Mouse (Mus musculus): ENCODE data around the gene Ccnt1. TPM values are rescaled to one million over a fixed set of nuclear protein-coding genes. Genes with fewer than 3 reads are reported as not detected.
A peak's percentile ranks its signal among the peaks of the same experiment; 100 is the strongest.

Gene Ccnt1
- polyA plus RNA-seq, 1 experiment, result 18.1 TPM

DNA sequence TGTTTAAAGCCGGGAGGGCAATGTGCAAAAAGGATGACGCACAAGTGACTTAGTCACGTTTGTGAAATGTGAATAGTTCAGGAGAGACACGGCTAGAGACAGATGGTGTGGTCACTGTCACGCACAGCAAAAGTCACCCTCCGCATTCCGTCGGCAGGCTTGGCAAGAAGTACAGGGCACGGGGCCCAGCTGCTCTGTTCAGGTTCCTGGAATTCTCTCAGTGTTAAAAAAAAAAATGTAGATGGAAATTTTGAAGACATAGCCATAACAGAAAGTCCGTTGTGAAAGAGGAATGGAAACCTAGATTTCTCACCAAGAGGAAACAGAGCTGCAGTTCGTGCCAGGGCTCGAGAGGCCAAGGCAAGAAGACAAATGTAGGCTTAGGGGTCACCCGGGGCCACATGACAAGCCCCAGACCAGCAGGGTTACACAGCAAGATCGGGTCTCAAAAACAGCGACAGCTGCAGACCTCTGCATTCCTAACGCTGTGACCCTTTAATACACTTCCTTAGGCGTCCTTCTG is 57.9 kb downstream of the Ccnt1 start:
- peaks cover 6% of the 10 kb centered on the region for H3K4me1 ChIP-seq (ENCODE audit: control insufficient read depth, insufficient read depth, insufficient read length, low read length)
- no peak overlapping the region for H3K4me3 ChIP-seq (ENCODE audit: insufficient read depth, low read depth, low read length)
- H3K27ac ChIP-seq (replicated peaks; ENCODE audit: low read depth, low read length), result peak overlapping the region; percentile 54

- Histone ChIP-seq H3K27ac (replicated peaks; ENCODE audit: low read depth, low read length) (peak overlapping the region; percentile 31), H3K4me3 (ENCODE audit: insufficient read depth, low read depth, low read length) (no peak overlapping the region), H3K4me1 (ENCODE audit: control insufficient read depth, insufficient read depth, insufficient read length, low read length) (peaks cover 6% of the 10 kb centered on the region)
Measured at GRCm38 (mm10) chr15:98512232-98512631, 58.5 kb downstream of the Ccnt1 start.

DNA sequence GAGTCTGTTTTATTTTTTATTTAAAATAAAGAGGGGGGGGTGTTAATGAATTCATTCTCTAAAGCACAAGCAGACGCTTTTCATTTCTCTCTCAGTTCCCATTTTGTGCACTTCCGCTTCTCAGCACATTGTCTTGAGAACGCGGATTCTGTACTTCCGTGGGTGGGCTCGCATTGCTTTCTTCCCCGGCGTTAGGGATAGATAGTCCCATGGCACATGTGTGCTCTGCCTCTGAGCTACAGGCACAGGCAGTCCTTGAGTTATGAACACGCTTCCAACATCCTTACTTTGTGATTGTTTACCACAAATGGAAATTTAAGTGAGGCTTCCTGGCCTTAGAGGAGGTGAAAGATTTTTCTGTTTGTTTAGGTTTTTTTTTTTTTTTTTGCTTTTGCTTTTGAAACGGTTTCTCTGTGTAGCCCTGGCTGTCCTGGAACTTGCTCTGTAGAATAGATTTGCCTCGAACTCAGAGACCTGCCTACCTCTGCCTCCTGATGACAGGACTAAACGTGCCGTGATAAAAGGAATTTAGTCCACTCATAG is 59.3 kb downstream of the Ccnt1 start:
- Histone ChIP-seq H3K4me1 (ENCODE audit: control insufficient read depth, insufficient read depth, insufficient read length, low read length) (peaks cover 6% of the 10 kb centered on the region), H3K27ac (replicated peaks; ENCODE audit: low read depth, low read length) (peak overlapping the region; percentile 33), H3K4me3 (ENCODE audit: insufficient read depth, low read depth, low read length) (no peak overlapping the region)

DNA sequence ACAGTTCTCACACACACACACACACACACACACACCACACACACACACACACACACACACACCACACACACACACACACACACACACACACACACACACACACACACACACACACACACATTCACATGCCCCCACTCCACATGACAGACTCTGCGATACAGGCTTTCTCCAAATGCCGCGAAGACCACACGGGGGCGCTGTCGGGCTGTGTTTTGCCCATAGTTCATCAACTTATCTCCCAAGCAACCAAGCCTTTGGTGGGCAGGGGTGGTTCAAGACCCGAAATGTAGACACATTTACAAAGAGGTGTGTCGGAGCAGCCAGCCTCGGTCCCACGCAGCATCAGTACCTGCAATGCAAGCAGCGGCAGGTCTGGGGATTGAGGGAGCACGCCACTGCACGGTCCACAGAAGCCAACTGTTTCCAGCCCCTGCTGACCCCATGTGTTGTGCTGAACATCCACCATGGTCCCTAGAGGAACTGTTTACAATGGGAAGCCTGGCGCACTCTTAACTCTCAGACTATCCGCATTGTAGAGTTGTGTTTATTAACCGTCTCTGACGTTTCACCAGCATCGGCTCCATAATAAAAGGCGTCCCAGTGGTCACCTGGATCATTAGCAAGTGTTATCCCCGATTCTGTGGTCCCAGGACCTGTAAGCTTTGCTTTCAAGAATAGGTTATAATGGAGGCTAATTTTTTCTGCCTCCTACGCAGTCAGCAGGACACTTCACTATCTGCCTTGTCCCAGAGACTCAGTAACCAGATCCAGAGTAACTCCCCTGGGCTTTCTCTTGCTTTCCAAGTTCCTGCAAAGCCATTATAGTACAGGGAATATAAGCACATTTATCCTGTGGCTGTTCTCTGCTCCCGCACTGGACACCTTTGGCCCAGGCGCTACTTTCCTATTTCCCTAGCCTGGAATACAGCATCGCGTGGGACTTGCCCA is 60.0 kb downstream of the Ccnt1 start:
- peaks cover 10% of the 10 kb centered on the region for H3K4me1 ChIP-seq (ENCODE audit: control insufficient read depth, insufficient read depth, insufficient read length, low read length)
- peak overlapping the region; percentile 38 for H3K4me3 ChIP-seq (ENCODE audit: insufficient read depth, low read depth, low read length)
- peak overlapping the region; percentile 33 for H3K27ac ChIP-seq (replicated peaks; ENCODE audit: low read depth, low read length)

DNA sequence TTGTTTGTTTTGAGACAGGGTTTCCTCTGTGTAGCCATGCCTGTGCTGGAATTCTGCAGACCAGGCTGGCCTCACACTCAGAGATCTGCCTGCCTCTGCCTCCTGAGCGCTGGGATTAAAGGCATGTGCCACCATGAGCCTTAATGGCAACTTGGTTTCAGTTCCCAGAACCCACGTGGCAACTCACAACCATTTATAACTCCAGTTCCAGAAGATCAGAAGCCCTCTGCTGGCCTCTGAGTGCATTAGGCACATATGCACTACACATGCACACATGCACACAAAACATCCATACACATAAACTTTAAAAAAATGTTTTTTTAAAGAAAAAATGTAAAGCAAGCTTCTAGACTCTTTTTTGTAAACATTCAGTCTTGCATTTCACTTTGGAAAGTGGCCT is 61.3 kb downstream of the Ccnt1 start:
- H3K4me1 ChIP-seq (ENCODE audit: control insufficient read depth, insufficient read depth, insufficient read length, low read length), result peaks cover 17% of the 10 kb centered on the region
- no peak overlapping the region for H3K27ac ChIP-seq (replicated peaks; ENCODE audit: low read depth, low read length)
- no peak overlapping the region for H3K4me3 ChIP-seq (ENCODE audit: insufficient read depth, low read depth, low read length)

DNA sequence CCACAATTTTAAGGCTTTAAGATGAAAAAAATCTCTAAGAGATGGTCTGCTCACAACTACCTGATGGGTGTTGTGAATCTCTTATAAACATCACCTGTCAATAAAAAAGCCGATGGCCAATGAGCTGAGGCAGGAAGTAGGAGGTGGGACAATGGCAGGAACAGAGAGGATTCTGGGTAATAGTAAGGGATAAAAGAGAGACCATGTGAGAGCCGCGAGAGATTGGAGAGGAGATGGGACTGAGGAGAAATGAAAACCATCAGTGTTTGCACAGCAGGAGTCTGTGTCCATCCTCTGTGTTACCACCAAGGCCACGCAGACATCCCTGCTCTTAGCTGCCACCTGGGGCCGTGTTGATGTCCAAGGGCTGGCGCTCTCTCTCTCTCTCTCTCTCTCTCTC is 63.4 kb downstream of the Ccnt1 start:
- Histone ChIP-seq H3K4me3 (ENCODE audit: insufficient read depth, low read depth, low read length) (no peak overlapping the region), H3K27ac (replicated peaks; ENCODE audit: low read depth, low read length) (no peak overlapping the region), H3K4me1 (ENCODE audit: control insufficient read depth, insufficient read depth, insufficient read length, low read length) (peaks cover 13% of the 10 kb centered on the region)

DNA sequence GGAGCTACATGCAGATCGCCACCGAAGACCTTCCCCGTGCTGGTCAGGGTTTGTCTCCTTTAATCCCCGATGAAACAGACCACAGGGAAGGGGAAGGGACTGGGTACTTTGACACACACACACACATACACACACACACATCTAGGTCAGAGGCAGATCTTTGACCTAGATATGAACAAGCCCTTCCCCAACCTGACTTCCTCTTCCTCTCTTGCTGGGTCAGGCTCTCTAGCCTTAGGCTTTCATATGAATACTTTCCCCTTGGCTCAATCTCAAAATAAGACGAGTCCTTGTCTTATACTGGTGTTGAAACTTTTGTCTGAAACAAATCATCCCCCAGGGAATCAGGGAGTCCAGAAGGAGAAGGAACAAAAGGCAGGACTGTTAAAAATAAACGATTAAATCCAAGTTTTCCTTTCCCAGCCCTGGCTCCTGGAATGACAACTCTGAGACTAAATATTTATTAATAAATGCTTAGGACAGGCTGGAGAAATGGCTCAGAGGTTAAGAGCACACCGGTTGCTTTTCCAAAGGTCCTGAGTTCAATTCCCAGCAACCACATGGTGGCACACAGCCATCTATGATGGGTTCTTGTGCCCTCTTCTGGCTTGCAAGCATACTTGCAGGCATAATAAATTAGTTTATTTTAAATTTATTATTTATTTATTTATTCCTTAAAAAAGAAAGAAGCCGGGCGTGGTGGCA is 64.3 kb downstream of the Ccnt1 start:
- Histone ChIP-seq H3K27ac (replicated peaks; ENCODE audit: low read depth, low read length) (peak overlapping the region; percentile 72), H3K4me3 (ENCODE audit: insufficient read depth, low read depth, low read length) (no peak overlapping the region), H3K4me1 (ENCODE audit: control insufficient read depth, insufficient read depth, insufficient read length, low read length) (peaks cover 10% of the 10 kb centered on the region)

DNA sequence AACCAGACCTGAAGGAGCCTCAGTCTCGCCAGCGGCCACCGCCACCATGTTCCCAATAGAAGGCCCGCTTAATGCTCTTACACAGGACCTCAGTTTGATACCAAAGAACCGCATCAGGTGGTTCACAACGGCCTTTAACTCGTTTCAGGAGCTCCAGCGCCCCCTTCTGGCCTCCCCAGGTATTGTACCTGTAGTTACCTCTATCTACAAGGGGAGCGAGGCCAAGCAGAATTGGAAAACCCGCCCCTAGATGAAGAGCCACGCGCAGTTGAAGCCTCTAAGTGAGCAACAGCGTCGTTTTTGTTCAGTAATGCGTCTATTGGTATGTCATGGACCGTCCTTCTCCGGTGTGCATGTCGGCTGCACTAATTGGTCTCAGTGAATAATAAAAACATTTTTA is 66.2 kb downstream of the Ccnt1 start:
- Histone ChIP-seq H3K27ac (replicated peaks; ENCODE audit: low read depth, low read length) (no peak overlapping the region), H3K4me3 (ENCODE audit: insufficient read depth, low read depth, low read length) (no peak overlapping the region), H3K4me1 (ENCODE audit: control insufficient read depth, insufficient read depth, insufficient read length, low read length) (peaks cover 21% of the 10 kb centered on the region)

GRCm38 (mm10) chr15:98503317-98503716 is 67.4 kb downstream of the Ccnt1 start:
- Histone ChIP-seq H3K4me1 (ENCODE audit: control insufficient read depth, insufficient read depth, insufficient read length, low read length) (peaks cover 23% of the 10 kb centered on the region), H3K4me3 (ENCODE audit: insufficient read depth, low read depth, low read length) (no peak overlapping the region), H3K27ac (replicated peaks; ENCODE audit: low read depth, low read length) (no peak overlapping the region)

- Histone ChIP-seq H3K4me3 (ENCODE audit: insufficient read depth, low read depth, low read length) (no peak overlapping the region), H3K27ac (replicated peaks; ENCODE audit: low read depth, low read length) (no peak overlapping the region), H3K4me1 (ENCODE audit: control insufficient read depth, insufficient read depth, insufficient read length, low read length) (peaks cover 13% of the 10 kb centered on the region)
Measured at GRCm38 (mm10) chr15:98497631-98498030, 73.1 kb downstream of the Ccnt1 start.

- Histone ChIP-seq H3K27ac (replicated peaks; ENCODE audit: low read depth, low read length) (no peak within 1 kb of the TSS), H3K4me3 (ENCODE audit: insufficient read depth, low read depth, low read length) (no peak within 1 kb of the TSS), H3K4me1 (ENCODE audit: control insufficient read depth, insufficient read depth, insufficient read length, low read length) (peaks cover 4% of the 10 kb centered on the region; the same call in 1 of the 2 replicates)
Measured at GRCm38 (mm10) chr15:98492102-98492501, 78.6 kb downstream of the Ccnt1 start, which contains the start of gene Olfr279. Gene Olfr279, plus strand, starts transcription at chr15:98492402.

- peaks cover 4% of the 10 kb centered on the region; the same call in 1 of the 2 replicates for H3K4me1 ChIP-seq (ENCODE audit: control insufficient read depth, insufficient read depth, insufficient read length, low read length)
- no peak overlapping the region for H3K27ac ChIP-seq (replicated peaks; ENCODE audit: low read depth, low read length)
- no peak overlapping the region for H3K4me3 ChIP-seq (ENCODE audit: insufficient read depth, low read depth, low read length)
Measured at GRCm38 (mm10) chr15:98491332-98491731, 79.4 kb downstream of the Ccnt1 start.

Data from brown adipose tissue, adult 24 weeks (tissue).